Mouse (Mus musculus) embryo, embryonic 11.5 days (tissue): ENCODE data around the gene Etnppl.

Experiments used
- DNase-seq: peaks from one replicate; pipeline ENCODE4 v3.0.0-alpha.2; 2012; ENCODE audit warnings: low read depth, low spot score

Etnppl gene

DNA sequence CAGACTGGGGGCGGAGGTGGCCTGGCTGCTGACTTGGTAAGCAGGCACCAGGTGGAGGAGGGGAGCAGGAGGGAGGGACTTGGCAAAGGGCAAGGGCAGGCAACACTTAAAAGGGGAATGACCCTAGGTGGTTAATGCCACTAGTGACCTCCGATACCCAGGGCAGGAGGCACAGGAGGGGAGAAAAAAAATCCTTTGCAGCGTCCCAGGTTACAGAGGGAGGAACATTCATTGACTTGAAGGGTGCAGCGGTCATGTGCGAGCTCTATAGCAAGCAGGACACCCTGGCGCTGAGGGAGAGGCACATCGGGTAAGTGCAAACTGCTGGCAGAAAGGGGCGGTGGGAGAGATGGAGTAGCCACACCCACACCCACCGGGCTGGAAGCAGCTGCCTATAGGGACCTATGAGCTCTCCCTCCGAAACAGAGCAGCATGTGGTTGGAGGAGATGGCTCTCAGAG, at the start of gene Etnppl:
Etnppl (plus strand) TSS at position 10 of the 460 bp plus-strand sequence.
- no peak for DNase-seq

- DNase-seq, result no peak
These were observed 48.7 kb upstream of the Etnppl start for GRCm38 (mm10) chr3:130568331-130569095.

- no peak for DNase-seq
These were observed 44.0 kb upstream of the Etnppl start for GRCm38 (mm10) chr3:130573243-130573642.

DNA sequence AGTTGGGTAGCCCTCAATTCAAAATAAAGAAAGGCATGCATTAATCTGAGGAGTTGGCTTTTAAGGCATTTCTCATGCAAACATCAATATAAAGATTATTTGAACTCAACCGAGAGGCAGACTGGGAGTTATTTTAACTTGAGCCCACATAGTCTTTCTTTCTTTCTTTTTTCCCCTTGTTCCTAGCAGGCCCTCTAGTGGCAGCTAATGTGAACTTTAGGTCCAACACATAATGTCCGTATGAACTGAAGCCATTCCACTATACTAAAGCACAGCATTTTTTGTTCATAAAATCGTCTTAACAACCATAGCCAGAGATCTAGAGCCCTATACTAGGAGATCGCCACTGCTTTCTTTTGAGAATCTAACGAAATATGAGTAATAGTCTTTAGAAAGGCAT, 42.6 kb upstream of the Etnppl start:
- peak; percentile 29 for DNase-seq

GRCm38 (mm10) chr3:130576683-130577082, 40.6 kb upstream of the Etnppl start:
- no peak for DNase-seq

GRCm38 (mm10) chr3:130579501-130579900, 37.7 kb upstream of the Etnppl start:
- DNase-seq, result no peak

- DNase-seq, result no peak
These were observed 35.7 kb upstream of the Etnppl start for GRCm38 (mm10) chr3:130581577-130581976.

- no peak for DNase-seq
These were observed 34.2 kb upstream of the Etnppl start for GRCm38 (mm10) chr3:130582903-130583664.

- no peak for DNase-seq
These were observed 33.2 kb upstream of the Etnppl start for GRCm38 (mm10) chr3:130584007-130584406.

DNA sequence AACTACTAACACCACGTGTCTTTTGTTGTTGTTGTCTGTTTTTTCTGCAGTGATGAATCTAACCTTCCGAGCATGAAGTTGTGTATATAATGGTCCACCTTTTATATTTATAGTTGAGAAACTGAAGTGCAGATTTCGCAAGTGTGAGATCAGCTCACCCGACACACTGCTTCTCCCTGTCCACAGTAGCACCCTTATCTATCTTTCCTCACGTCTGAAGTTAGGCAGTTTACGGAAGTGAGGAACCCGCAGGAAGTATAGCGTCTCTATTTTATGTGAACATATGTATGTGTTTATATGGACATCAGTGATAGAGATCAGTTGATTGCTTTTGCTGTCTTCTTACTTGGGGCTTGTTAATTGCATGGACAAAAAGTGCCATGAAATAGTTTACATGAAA, 22.2 kb upstream of the Etnppl start:
- DNase-seq, result no peak

DNA sequence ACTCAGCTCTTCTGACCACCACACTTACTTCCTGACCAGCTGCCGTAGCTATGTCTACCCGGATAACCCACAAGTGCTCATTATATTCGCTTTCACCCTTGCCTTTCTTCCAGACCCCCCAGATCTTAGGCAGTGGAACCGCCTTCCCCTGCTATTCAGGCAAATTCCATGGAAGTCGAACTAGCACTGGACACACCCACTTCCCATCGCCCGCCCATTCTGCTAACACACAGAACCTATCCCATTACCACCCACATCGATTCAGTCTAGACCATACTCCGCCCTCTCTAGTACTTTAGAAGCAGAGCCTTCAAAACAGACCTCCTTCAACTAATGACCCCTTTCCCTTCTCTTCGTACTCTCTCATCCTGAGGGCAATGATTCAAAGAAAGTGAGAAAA, 15.8 kb upstream of the Etnppl start:
- no peak for DNase-seq

DNA sequence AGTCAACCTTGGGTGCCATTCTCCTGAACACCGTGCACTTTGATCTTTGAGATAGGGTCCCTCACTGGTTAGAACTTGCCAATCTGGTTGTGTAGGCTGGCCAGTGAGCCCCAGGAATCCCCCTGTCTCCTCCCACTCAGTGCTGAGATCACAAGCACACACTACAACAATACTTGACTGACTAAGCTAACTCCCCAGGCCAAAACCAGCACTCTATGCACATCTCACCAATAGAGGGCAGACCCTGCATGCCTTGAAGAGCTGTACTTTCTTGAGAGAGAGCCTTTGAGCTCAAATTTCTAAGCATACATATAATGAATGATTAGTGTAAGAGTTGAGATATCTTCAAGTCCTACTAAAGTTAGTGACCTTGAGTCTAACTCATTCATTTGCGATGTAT, 9.3 kb upstream of the Etnppl start:
- no peak for DNase-seq

DNA sequence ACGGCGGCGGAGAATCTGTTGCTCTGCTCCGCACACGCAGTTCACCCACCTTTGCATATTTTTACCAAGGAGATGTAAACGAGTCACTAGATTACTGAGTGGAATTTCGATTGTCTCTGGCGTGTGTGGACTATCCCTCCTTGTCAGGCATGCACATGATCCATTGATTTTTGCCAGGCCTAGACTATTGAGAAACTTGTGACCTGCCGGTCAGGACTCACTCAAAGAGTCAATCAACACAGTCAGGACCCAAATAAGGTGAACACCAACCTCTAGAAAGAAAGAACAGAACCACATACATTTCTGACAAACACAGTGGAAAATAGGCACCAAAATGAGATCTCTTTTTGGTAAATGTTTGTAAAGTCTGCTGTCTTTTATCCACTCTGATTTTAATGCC, 2.8 kb upstream of the Etnppl start:
- no peak for DNase-seq

GRCm38 (mm10) chr3:130615625-130616024, 1.6 kb upstream of the Etnppl start:
- DNase-seq, result no peak

- no peak for DNase-seq
These were observed 3.4 kb downstream of the Etnppl start for GRCm38 (mm10) chr3:130620517-130621146.

DNA sequence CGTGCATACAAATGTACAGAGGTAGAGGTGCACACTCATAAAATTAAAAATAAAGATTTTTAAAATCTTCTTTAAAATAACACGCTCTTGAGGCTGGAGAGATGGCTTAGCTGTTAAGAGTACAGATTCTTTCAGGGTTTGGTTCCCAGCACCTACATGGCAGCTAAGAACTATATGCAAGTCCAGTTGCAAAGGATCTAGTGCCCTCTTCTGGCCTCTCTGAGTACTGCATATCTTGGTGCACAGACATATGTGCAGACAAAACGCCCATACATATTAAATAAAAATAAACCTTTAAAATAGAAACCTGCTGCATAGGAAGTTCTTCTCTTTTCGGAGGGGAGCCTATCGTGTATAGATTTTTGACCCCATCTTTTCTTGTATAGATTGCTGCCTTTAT, 11.1 kb downstream of the Etnppl start:
- no peak for DNase-seq

DNA sequence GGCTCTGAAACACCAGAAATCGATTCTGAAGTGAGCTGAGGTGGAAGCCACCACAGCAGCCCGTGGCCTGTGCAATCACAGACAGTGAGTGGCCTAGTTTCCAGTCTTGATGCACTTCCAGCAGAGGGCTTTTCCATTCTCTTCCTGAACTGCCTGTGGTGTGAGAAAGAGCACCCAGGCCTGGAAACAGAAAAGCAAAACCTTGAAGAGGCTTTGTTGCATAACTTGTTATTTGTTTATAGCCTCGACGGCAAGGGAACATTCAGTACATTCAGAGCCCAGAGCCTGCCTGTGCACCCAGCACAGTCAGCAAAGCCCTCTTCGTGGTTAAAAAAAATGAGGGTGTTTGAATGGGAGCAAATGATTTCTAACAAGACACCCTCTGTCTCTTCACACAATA, 16.6 kb downstream of the Etnppl start:
- no peak for DNase-seq

DNA sequence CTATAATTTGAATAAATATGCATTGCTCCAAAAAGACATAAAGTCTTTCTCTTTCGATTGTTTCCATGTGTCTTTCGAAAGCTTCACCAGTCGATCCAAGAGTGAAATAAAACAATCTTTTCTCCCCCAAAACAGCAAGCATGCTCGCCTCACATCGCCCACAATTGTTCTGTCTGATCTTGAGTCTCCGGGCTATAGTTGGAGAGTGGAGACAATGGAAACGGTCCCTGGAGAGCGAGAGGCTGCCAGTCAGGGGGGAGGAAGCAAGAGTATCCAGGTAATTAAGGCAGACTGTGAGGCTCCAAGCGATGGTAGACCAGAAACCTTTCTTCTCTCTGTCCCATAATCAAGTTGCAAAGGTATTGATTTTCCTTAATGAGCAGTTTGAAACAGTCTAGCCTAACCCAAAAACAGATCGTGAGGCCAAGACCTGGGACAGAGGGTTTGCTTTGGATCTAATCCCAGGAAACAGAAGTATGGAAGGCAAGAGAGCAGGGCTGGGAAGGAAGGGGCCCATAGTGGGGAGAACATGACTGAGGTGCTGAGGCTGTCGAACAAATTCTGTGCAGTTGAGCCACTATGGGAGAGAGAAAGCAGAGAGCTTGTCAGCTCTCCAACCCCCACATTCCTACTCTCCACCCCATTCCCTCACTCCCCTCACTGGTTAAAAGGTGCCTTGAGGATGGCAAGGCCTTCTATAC, 29.0 kb downstream of the Etnppl start:
- no peak for DNase-seq

- no peak for DNase-seq
These were observed 32.3 kb downstream of the Etnppl start for GRCm38 (mm10) chr3:130649569-130649968.

DNA sequence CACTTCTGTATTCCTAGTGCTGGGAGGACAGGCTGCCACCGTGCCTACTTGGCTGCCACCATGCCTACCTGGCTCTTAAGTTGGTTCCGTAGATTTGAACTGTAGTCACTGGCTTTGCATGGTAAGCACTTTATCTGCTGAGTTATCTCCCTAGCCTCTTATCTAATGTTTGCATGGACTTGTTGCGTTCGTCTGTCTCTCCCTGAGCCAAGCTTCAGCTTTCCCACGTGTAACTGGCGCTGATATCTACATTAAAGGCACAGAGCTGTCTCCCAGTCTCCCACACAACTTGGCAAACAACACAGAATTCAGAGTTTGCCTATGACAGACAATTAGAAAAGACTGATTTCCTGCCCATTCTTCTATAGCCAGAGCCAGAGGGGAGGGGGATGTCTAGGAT, 43.4 kb downstream of the Etnppl start:
- no peak for DNase-seq

DNA sequence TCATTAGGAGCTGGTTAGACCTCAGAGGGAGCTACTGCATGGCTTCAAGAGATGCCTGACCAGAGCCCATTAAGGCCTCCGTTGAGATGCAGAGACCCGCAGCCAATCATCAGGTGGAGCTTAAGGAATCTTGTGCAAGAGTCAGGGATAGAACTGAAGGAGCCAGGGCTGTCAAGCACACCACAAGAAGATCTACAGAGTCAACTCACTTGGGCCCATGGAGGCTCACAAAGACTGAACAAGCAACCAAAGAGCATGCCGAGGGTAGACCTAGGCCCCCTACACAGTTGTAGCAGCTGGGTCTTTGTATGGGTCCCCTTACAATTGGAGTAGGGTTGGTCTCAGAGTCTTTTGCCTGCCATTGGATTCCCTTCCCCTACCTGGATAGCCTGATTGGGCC, 45.2 kb downstream of the Etnppl start:
- DNase-seq, result no peak

- DNase-seq, result no peak
These were observed 54.0 kb downstream of the Etnppl start for GRCm38 (mm10) chr3:130671291-130671690.
